Mouse (Mus musculus) bone marrow macrophage, adult 2 months (primary cell): ENCODE measurements at regions not wholly inside any gene's neighbourhood (a gene's known extent, or its start where the extent isn't known, plus 50 kb on each side); places are given as distances from the start of the nearest gene placed in this dataset.

Source experiments
- CTCF ChIP-seq: IDR thresholded peaks from 2 replicates; pipeline ENCODE4 v1.5.1; 2012; ENCODE audit warnings: low read depth, mild to moderate bottlenecking, low read length, moderate library complexity
- POLR2A ChIP-seq: IDR thresholded peaks from 2 replicates; pipeline ENCODE4 v1.6.1; 2012; ENCODE audit warnings: mild to moderate bottlenecking, low read depth, low read length, borderline replicate concordance

GRCm38 (mm10) chr9:59094106-59094505 lies 57.9 kb upstream of the Neo1 start:
- TF ChIP-seq CTCF (no peak), POLR2A (no peak)
